ENCODE assay signal across 8 mouse cellular contexts in genomic region chr9:20897736-20898510, GRCm38 (mm10). TPM values are rescaled to one million over a fixed set of nuclear protein-coding genes. Genes with fewer than 3 reads are reported as not detected.
DNase-seq lines count a peak whose midpoint lies in the region; ATAC-seq and TF ChIP-seq lines count a peak whose summit lies in the region.

No protein-coding gene starts in this region.

- in situ Hi-C loops in ES-E14 (cut with MboI; ENCODE audit: low sequenced_read_pairs in 2 of 2, unreplicated experiment in 2 of 2), result loop anchor here in 1 of 2 experiments (10.0 kb wide), 1 partner anchor 107 kb away; the partner anchor contains the start of gene Mrpl4

- no peak for TF ChIP-seq CTCF in heart, postnatal 0 days (IDR thresholded peaks at IDR 0.05; ENCODE audit: low read depth)

- no peak for TF ChIP-seq EP300 in heart, postnatal 0 days (IDR thresholded peaks at IDR 0.05; ENCODE audit: low read depth)

- H3K4me3 ChIP-seq in heart, embryonic 11.5 days (ENCODE audit: low read depth, low read length), result peak overlapping the region; percentile 98
- peak overlapping the region; percentile 96 to 100 for H3K4me3 ChIP-seq in ES-E14 (ENCODE audit: insufficient read depth in 1 of 2, low read depth in 1 of 2, low read length in 2 of 2, poor library complexity in 1 of 2, severe bottlenecking in 1 of 2)
- H3K4me3 ChIP-seq in heart, postnatal 0 days (ENCODE audit: low read depth, low read length), result peak overlapping the region; percentile 93
- H3K4me3 ChIP-seq in megakaryocyte, embryonic 14.5 days (replicated peaks), result peak overlapping the region; percentile 98

- no peaks in the 10 kb centered on the region for H3K27me3 ChIP-seq in heart, embryonic 11.5 days (ENCODE audit: control insufficient read depth, insufficient read depth, low read length)
- H3K27me3 ChIP-seq in heart, postnatal 0 days (ENCODE audit: control insufficient read depth, insufficient read depth, low read length), result no peaks in the 10 kb centered on the region
- no peaks in the 10 kb centered on the region for H3K27me3 ChIP-seq in megakaryocyte, embryonic 14.5 days (replicated peaks)

- peak overlapping the region; percentile 98 for H3K9ac ChIP-seq in heart, embryonic 11.5 days (ENCODE audit: low read depth, low read length)
- H3K9ac ChIP-seq in ES-E14 (ENCODE audit: insufficient read depth, low read depth, low read length, poor library complexity, severe bottlenecking), result peak overlapping the region; percentile 97
- H3K9ac ChIP-seq in heart, postnatal 0 days (replicated peaks; ENCODE audit: low read depth, low read length), result peak overlapping the region; percentile 95

- H3K36me3 ChIP-seq in heart, embryonic 11.5 days (ENCODE audit: control insufficient read depth, insufficient read depth, low read length), result peaks cover 39% of the 10 kb centered on the region
- peaks cover 41% of the 10 kb centered on the region for H3K36me3 ChIP-seq in ES-E14 (ENCODE audit: control insufficient read depth, insufficient read depth, low read length, poor library complexity, severe bottlenecking)
- peaks cover 42% of the 10 kb centered on the region for H3K36me3 ChIP-seq in heart, postnatal 0 days (replicated peaks; ENCODE audit: control insufficient read depth, insufficient read depth, low read length)
- H3K36me3 ChIP-seq in megakaryocyte, embryonic 14.5 days (replicated peaks; ENCODE audit: low read length), result peaks cover 42% of the 10 kb centered on the region

- no peaks in the 10 kb centered on the region for H3K9me3 ChIP-seq in heart, embryonic 11.5 days (replicated peaks; ENCODE audit: control insufficient read depth, low read length)
- no peaks in the 10 kb centered on the region for H3K9me3 ChIP-seq in ES-E14 (ENCODE audit: control insufficient read depth, insufficient read depth, low read depth, low read length)
- H3K9me3 ChIP-seq in heart, postnatal 0 days (replicated peaks; ENCODE audit: control insufficient read depth, low read length), result no peaks in the 10 kb centered on the region
- H3K9me3 ChIP-seq in megakaryocyte, embryonic 14.5 days, result no peaks in the 10 kb centered on the region

- H3K4me2 ChIP-seq in heart, embryonic 11.5 days, result peak overlapping the region; percentile 97
- H3K4me2 ChIP-seq in heart, postnatal 0 days (ENCODE audit: low read depth, low read length), result peak overlapping the region; percentile 97

- peak overlapping the region; percentile 57; the same call in 1 of the 2 replicates for H3K27ac ChIP-seq in heart, embryonic 11.5 days (ENCODE audit: low read depth, low read length)
- peak overlapping the region; percentile 70 for H3K27ac ChIP-seq in ES-E14 (ENCODE audit: insufficient read depth, low read depth, low read length, poor library complexity, severe bottlenecking)
- peak overlapping the region; percentile 64 for H3K27ac ChIP-seq in heart, postnatal 0 days (ENCODE audit: low read depth)

- no peak for DNase-seq in heart, postnatal 36 days
- no peak for DNase-seq in ES-E14 (ENCODE audit: low read depth, low spot score)
- no peak for DNase-seq in heart, postnatal 0 days (ENCODE audit: low spot score)
- DNase-seq in thymus, postnatal 10 days (ENCODE audit: low spot score in 2 of 2), result no peak
- no peak for DNase-seq in natural killer cell, adult 2 months (ENCODE audit: low spot score in 2 of 2)
- DNase-seq in cerebellum, postnatal 14 days, result no peak

- WGBS in heart, embryonic 11.5 days (ENCODE audit: insufficient replicate concordance), result 4% methylated on average over 39 of the region's 39 CpGs
- WGBS in heart, postnatal 0 days, result 3% methylated on average over 36 of the region's 39 CpGs

- peaks cover 18% of the 10 kb centered on the region for H3K4me1 ChIP-seq in heart, embryonic 11.5 days (ENCODE audit: control insufficient read depth, insufficient read depth, low read length)
- H3K4me1 ChIP-seq in ES-E14 (ENCODE audit: control insufficient read depth in 2 of 2, insufficient read depth in 2 of 2, low read length in 2 of 2, poor library complexity in 1 of 2), result peaks cover 0 to 11% of the 10 kb centered on the region in 2 experiments; a peak in 1 of 4 replicates
- H3K4me1 ChIP-seq in heart, postnatal 0 days (ENCODE audit: control insufficient read depth, insufficient read depth), result peaks cover 10% of the 10 kb centered on the region
- peaks cover 68% of the 10 kb centered on the region for H3K4me1 ChIP-seq in megakaryocyte, embryonic 14.5 days

- intact Hi-C loops in heart, postnatal 36 days (cut with DNase I), result no loop called here

- peak; percentile 56; the same call in 1 of the 2 replicates for ATAC-seq in heart, embryonic 11.5 days (replicated peaks; ENCODE audit: insufficient number of reproducible peaks, low FRiP score, low TSS enrichment)
- ATAC-seq in heart, postnatal 0 days (ENCODE audit: insufficient read depth, low read depth), result peak; percentile 36

TF ChIP-seq in ES-E14, 5 proteins besides CTCF, POLR2A, EP300 and RAD21:
- no peak for TF ChIP-seq ZC3H11A (IDR thresholded peaks at IDR 0.05; ENCODE audit: borderline replicate concordance, low read depth, low read length)
- TF ChIP-seq CHD2 (IDR thresholded peaks at IDR 0.05; ENCODE audit: low read depth, low read length), result 0 out of 2 replicates have a peak, but pooled peaks have one; percentile 4

RNA-seq across cellular contexts. Expression of gene Eif3g, which starts 0.5 kb away (rescaled TPM):
- 276 and 286 TPM in 2 replicates for polyA plus RNA-seq in heart, embryonic 11.5 days (2014; fragmentation: Nextera tagmentation; extraction: Ambion mirVana)
- 100 to 1,000 TPM; 104 to 117 TPM for total RNA-seq in heart, postnatal 36 days (2021)
- 196 and 239 TPM in 2 replicates for total RNA-seq in ES-E14 (2012; rRNA removed)
- total RNA-seq in heart, postnatal 0 days (2014; rRNA removed; ENCODE audit: low replicate concordance), result 74.5 and 86.8 TPM in 2 replicates
- polyA plus RNA-seq in heart, postnatal 0 days (2015; fragmentation: Nextera tagmentation; extraction: Ambion mirVana), result 161 and 172 TPM in 2 replicates
- polyA plus RNA-seq in megakaryocyte, embryonic 14.5 days (2012; ENCODE audit: insufficient read depth, low replicate concordance), result 300 and 342 TPM in 2 replicates

RNA-seq across cellular contexts. Expression of gene Ppan, which starts 9.9 kb away (rescaled TPM):
- 43.6 and 46.2 TPM in 2 replicates for polyA plus RNA-seq in heart, embryonic 11.5 days (2014; fragmentation: Nextera tagmentation; extraction: Ambion mirVana)
- 1 to 10 TPM; 5.8 to 8.7 TPM for total RNA-seq in heart, postnatal 36 days (2021)
- total RNA-seq in ES-E14 (2012; rRNA removed), result 179 and 287 TPM in 2 replicates
- 17.4 and 21.2 TPM in 2 replicates for total RNA-seq in heart, postnatal 0 days (2014; rRNA removed; ENCODE audit: low replicate concordance)
- 15.2 and 16.9 TPM in 2 replicates for polyA plus RNA-seq in heart, postnatal 0 days (2015; fragmentation: Nextera tagmentation; extraction: Ambion mirVana)
- 84.5 and 137 TPM in 2 replicates for polyA plus RNA-seq in megakaryocyte, embryonic 14.5 days (2012; ENCODE audit: insufficient read depth, low replicate concordance)

RNA-seq across cellular contexts. Expression of gene Angptl6, which starts 18.4 kb away (rescaled TPM):
- 2.1 and 2.9 TPM in 2 replicates for polyA plus RNA-seq in heart, embryonic 11.5 days (2014; fragmentation: Nextera tagmentation; extraction: Ambion mirVana)
- total RNA-seq in heart, postnatal 36 days (2021), result 1 to 10 TPM; 3.9 to 4.0 TPM
- total RNA-seq in ES-E14 (2012; rRNA removed), result 4.1 and 4.4 TPM in 2 replicates
- total RNA-seq in heart, postnatal 0 days (2014; rRNA removed; ENCODE audit: low replicate concordance), result 0.43 TPM in 1 of 2 replicates, not detected in the other
- 2.0 and 2.3 TPM in 2 replicates for polyA plus RNA-seq in heart, postnatal 0 days (2015; fragmentation: Nextera tagmentation; extraction: Ambion mirVana)
- 4.7 and 5.1 TPM in 2 replicates for polyA plus RNA-seq in megakaryocyte, embryonic 14.5 days (2012; ENCODE audit: insufficient read depth, low replicate concordance)

RNA-seq across cellular contexts. Expression of gene A230050P20Rik, which starts 29.5 kb away (rescaled TPM):
- polyA plus RNA-seq in heart, embryonic 11.5 days (2014; fragmentation: Nextera tagmentation; extraction: Ambion mirVana), result 2.1 TPM in 2 replicates
- 1 to 10 TPM; 4.2 to 4.6 TPM for total RNA-seq in heart, postnatal 36 days (2021)
- 8.3 and 16.5 TPM in 2 replicates for total RNA-seq in ES-E14 (2012; rRNA removed)
- total RNA-seq in heart, postnatal 0 days (2014; rRNA removed; ENCODE audit: low replicate concordance), result 4.0 and 6.8 TPM in 2 replicates
- 4.9 and 5.3 TPM in 2 replicates for polyA plus RNA-seq in heart, postnatal 0 days (2015; fragmentation: Nextera tagmentation; extraction: Ambion mirVana)
- 39.0 and 51.7 TPM in 2 replicates for polyA plus RNA-seq in megakaryocyte, embryonic 14.5 days (2012; ENCODE audit: insufficient read depth, low replicate concordance)
